Mouse (Mus musculus) CD4-positive, CD25-positive, alpha-beta regulatory T cell, adult 4 months (primary cell): ENCODE results near the gene Scgb1b20. TPM values are rescaled to one million over a fixed set of nuclear protein-coding genes. Genes with fewer than 3 reads are reported as not detected.
"Not testable (repeated sequence)": the region's sequence is repeated elsewhere in the genome, so short reads cannot be mapped to it uniquely, and the experiment has no call there.

Experiments
- ATAC-seq: one replicate; pipeline ENCODE4 v1.8.0; 2017
- polyA plus RNA-seq, 2 experiments: library from polyadenylated mRNA; unstranded; fragments of 100-300 nt; shearing (Covaris generic); gene quantifications; one replicate each; pipeline ENCODE4 v1.2.1; 2017

Gene Scgb1b20
- not detected for polyA plus RNA-seq

GRCm38 (mm10) chr7:33372934-33373333 lies at the start of gene Scgb1b20:
TSS of gene Scgb1b20 (plus strand) at chr7:33373234.
- ATAC-seq, result not testable (repeated sequence)

GRCm38 (mm10) chr7:33366222-33366621 lies 6.8 kb upstream of the Scgb1b20 start, which contains the start of gene Scgb2b20:
TSS of gene Scgb2b20 (minus strand) at chr7:33366322.
- ATAC-seq, result not testable (repeated sequence)

DNA sequence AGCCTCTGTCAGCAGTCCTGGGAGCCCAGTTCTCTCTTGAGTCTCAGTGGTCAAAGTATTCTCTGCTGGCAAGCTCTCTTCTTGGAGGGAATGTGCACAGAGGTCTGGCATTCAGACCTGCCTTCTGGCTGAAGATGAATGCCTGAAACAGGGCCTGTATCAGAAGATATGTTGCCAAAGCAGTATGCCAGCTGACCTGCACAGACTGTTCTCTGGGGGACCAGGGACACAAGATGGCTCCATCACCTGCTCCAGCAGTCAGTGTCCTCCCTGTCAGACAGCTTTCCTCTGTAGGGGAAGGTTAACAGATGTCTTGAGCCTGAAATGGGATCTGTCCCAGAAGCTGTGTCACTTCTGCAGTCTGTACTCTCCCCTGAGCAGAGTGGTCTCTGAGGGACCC lies 26.7 kb downstream of the Scgb1b20 start:
- not testable (repeated sequence) for ATAC-seq

DNA sequence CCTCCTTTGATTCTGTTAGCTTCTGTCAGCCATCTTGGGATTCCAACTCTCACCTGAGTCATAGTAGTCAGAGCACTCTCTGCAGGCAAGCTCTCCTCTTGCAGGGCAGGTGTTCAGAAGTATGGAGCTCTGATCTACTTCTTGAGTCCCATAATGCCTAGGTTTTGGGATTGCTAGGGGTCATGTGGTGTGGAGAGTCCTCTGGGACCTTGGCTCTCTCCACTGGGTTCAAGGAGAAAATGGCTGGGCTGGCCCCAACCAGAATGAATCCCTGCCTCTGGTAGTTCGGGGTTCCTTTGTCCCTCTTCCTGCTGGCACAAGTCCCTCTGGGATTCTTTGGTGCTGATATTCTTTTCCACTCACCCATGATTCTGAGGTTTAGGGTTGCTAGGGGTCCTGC lies 28.6 kb downstream of the Scgb1b20 start:
- ATAC-seq, result no peak

DNA sequence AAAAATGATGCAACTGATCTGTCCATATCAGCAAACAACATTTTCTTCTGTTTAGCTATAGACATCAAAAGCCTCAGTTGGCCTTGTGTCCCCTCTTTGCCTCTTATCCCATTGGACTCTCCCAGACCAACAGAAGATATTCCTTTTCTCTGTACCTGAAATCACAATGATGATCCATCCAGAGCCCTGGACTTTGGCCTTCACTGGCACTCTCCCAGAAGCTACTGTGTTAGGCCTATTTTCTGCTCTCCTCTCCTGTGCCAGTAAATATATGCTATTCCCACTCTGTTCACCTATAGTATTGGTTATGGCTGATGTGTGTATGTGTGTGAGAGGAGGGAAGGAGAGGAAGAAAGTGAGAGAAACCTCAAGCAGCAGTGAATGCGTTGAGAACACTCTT lies 36.6 kb downstream of the Scgb1b20 start:
- not testable (repeated sequence) for ATAC-seq

Other genes with a start within 250 kb of the Scgb1b20 start
- not detected for gene Scgb2b18, start 199.4 kb upstream of the Scgb1b20 start, polyA plus RNA-seq
- gene Scgb1b18, start 187.7 kb upstream of the Scgb1b20 start, polyA plus RNA-seq, result not detected
- not detected for gene Scgb2b19, start 92.9 kb upstream of the Scgb1b20 start, polyA plus RNA-seq
- gene Scgb1b19, start 85.9 kb upstream of the Scgb1b20 start, polyA plus RNA-seq, result not detected
- not detected for gene Scgb2b20, start 6.9 kb upstream of the Scgb1b20 start, polyA plus RNA-seq
- not detected for gene Scgb2b21, start 147.2 kb downstream of the Scgb1b20 start, polyA plus RNA-seq